Mouse (Mus musculus) liver, embryonic 14.5 days (tissue): ENCODE results near the gene Slc9a7. TPM values are rescaled to one million over a fixed set of nuclear protein-coding genes. Genes with fewer than 3 reads are reported as not detected.

Experiments
- ATAC-seq: fragments of 200-750 bp; cut with Nextera tagmentation; 2 replicates; pipeline ENCODE4 v1.8.0; 2017; ENCODE audit warnings: moderate number of reproducible peaks, mild to moderate bottlenecking, moderate library complexity; ENCODE audit not compliant: insufficient read depth
- DNase-seq, 3 experiments: peaks; one replicate each; pipeline ENCODE4 v3.0.0-alpha.2; 2012 to 2013; ENCODE audit warnings: low read depth in 3 of 3, low spot score in 3 of 3
- H3K27ac ChIP-seq: fragments of 300-500 bp; sonication (generic); 2 replicates; pipeline ENCODE4 v1.5.1; 2014; ENCODE audit warnings: moderate library complexity, mild to moderate bottlenecking, control low read depth, inconsistent platforms
- H3K27me3 ChIP-seq: fragments of 300-500 bp; sonication (generic); 2 replicates; pipeline ENCODE4 v1.6.1; 2014; ENCODE audit warnings: mild to moderate bottlenecking, low read length, moderate library complexity; ENCODE audit not compliant: control insufficient read depth, insufficient read depth
- H3K36me3 ChIP-seq: fragments of 300-500 bp; sonication (generic); replicated peaks from 2 replicates; pipeline ENCODE4 v1.6.1; 2014; ENCODE audit warnings: low read depth; ENCODE audit not compliant: control insufficient read depth, insufficient read depth
- H3K4me1 ChIP-seq, 2 experiments: fragments of 200-500 bp in 1 of 2; fragments of 300-500 bp in 1 of 2; sonication (generic) in 1 of 2; replicated peaks; 2 replicates each; pipeline ENCODE4 v1.6.1; 2012 to 2014; ENCODE audit warnings: antibody characterized with exemption in 1 of 2, inconsistent platforms in 1 of 2, low read length in 1 of 2; ENCODE audit not compliant: control insufficient read depth in 2 of 2, insufficient read depth in 2 of 2
- H3K4me2 ChIP-seq: fragments of 300-500 bp; sonication (generic); 2 replicates; pipeline ENCODE4 v1.6.1; 2014; ENCODE audit warnings: low read depth, mild to moderate bottlenecking, control low read depth, moderate library complexity
- H3K4me3 ChIP-seq, 2 experiments: fragments of 200-500 bp in 1 of 2; fragments of 300-500 bp in 1 of 2; sonication (generic) in 1 of 2; 2 replicates each; pipeline ENCODE4 v1.5.1; 2012 to 2014; ENCODE audit warnings: low read depth in 2 of 2, low read length in 2 of 2, mild to moderate bottlenecking in 2 of 2, control low read depth in 1 of 2, inconsistent platforms in 1 of 2, moderate library complexity in 1 of 2; ENCODE audit not compliant: insufficient read depth in 1 of 2
- H3K9ac ChIP-seq: fragments of 300-500 bp; sonication (generic); replicated peaks from 2 replicates; pipeline ENCODE4 v1.6.1; 2014; ENCODE audit warnings: mild to moderate bottlenecking, control low read depth, moderate library complexity
- H3K9me3 ChIP-seq: fragments of 300-500 bp; sonication (generic); 2 replicates; pipeline ENCODE4 v1.6.1; 2016; ENCODE audit warnings: low read length, mixed read lengths; ENCODE audit not compliant: control insufficient read depth
- CTCF ChIP-seq: IDR thresholded peaks from 2 replicates; pipeline ENCODE4 v1.5.1; 2016; ENCODE audit warnings: antibody characterized with exemption, low read depth, control low read depth
- EP300 ChIP-seq: IDR thresholded peaks from 2 replicates; pipeline ENCODE4 v1.6.1; 2016; ENCODE audit warnings: antibody characterized with exemption, low read depth
- WGBS: fragments of 180-500 bp; shearing (Covaris S2); extraction: QIAGEN DNeasy Blood & Tissue Kit; methylation state at CpG from one replicate; pipeline ENCODE4 v1.1.7; 2014; ENCODE audit not compliant: insufficient replicate concordance; 5-methylcytosine and 5-hydroxymethylcytosine counted together
- polyA plus RNA-seq, 2 experiments: library from polyadenylated mRNA; depleted of rRNA in 1 of 2; stranded (reverse) in 1 of 2; unstranded in 1 of 2; fragments of >200 nt; fragmentation: Nextera tagmentation in 1 of 2; extraction: Ambion mirVana in 1 of 2; gene quantifications; 2 replicates each; pipeline versions ENCODE4 v1.2.1 to v1.2.3; 2012 to 2014

Slc9a7 gene
- polyA plus RNA-seq, 2 experiments: 0.16 to 0.20 TPM

- H3K9ac ChIP-seq: no peak overlapping the region
- peaks cover 0 to 5% of the 10 kb centered on the region in 2 experiments; a peak in 2 of 4 replicates for H3K4me1 ChIP-seq
- H3K9me3 ChIP-seq: no peaks in the 10 kb centered on the region
- TF ChIP-seq CTCF (no peak), EP300 (no peak)
- H3K27me3 ChIP-seq: no peaks in the 10 kb centered on the region
- no peak overlapping the region for H3K4me3 ChIP-seq
- no peak for ATAC-seq
- H3K36me3 ChIP-seq: no peaks in the 10 kb centered on the region
- no peak overlapping the region for H3K4me2 ChIP-seq
- no peak for DNase-seq
- H3K27ac ChIP-seq: no peak overlapping the region
Observed at GRCm38 (mm10) chrX:20303280-20303679, 11.7 kb upstream of the Slc9a7 start.

DNA sequence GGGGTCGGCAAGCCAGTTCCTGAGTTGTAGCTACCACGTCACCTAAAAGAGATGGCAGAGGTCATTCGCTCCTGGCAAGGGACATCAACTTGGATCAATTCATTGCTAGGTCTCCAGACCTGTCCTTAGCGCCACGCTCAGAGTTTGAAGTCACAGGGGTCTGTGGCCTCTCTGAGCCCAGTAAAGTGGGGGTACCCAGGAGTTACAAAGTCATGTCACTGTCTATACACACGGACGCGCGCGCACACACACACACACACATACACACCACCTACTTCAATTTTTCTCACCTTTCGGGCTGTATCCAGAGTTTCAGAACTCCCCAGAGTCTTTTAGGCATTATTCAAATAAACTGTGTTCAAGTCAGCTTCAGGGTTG lies 422 bp upstream of the Slc9a7 start:
- Histone ChIP-seq H3K9me3 (no peaks in the 10 kb centered on the region), H3K36me3 (no peaks in the 10 kb centered on the region), H3K27me3 (peaks cover 7% of the 10 kb centered on the region), H3K9ac (no peak overlapping the region), H3K27ac (no peak overlapping the region), H3K4me2 (peak overlapping the region; percentile 61), H3K4me1 (no peaks in the 10 kb centered on the region), H3K4me3 (peak overlapping the region; percentile 32 to 46; a peak in 3 of 4 replicates)
- DNase-seq (no peak), ATAC-seq (no peak)
- 33% methylated on average over 11 of the region's 11 CpGs for WGBS
- no peak for TF ChIP-seq CTCF
- TF ChIP-seq EP300: no peak

DNA sequence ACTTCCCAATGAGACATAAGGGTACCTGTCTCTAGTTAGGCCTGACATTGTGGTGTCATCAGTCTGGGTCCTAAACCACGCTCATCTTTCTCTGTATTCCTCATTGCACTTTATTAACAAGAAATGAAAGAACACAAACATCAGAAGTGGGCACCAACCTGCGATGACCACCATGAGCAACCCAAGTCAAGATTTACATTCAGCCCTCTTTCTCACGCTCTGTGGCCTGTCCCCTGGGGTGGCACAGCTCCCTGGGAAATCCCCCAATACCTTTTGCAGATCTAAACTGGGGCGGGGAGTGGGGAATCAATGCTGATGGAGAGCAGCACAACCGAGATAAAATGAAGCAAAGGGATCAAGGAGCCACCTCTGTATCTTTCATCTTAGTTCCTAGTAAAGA lies 892 bp downstream of the Slc9a7 start:
- H3K4me3 ChIP-seq: no peak overlapping the region
- ATAC-seq (no peak), DNase-seq (no peak)
- no peak for TF ChIP-seq EP300
- TF ChIP-seq CTCF: no peak
- peak overlapping the region; percentile 61 for H3K4me2 ChIP-seq
- no peaks in the 10 kb centered on the region for H3K9me3 ChIP-seq
- no peaks in the 10 kb centered on the region for H3K4me1 ChIP-seq
- H3K27ac ChIP-seq: no peak overlapping the region
- H3K9ac ChIP-seq: no peak overlapping the region
- 22% methylated on average over 5 of the region's 5 CpGs for WGBS
- H3K27me3 ChIP-seq: peaks cover 7% of the 10 kb centered on the region
- no peaks in the 10 kb centered on the region for H3K36me3 ChIP-seq

GRCm38 (mm10) chrX:20288674-20289073 lies 2.9 kb downstream of the Slc9a7 start:
- Histone ChIP-seq H3K4me2 (no peak overlapping the region), H3K4me3 (no peak overlapping the region), H3K4me1 (no peaks in the 10 kb centered on the region), H3K9me3 (no peaks in the 10 kb centered on the region), H3K27ac (no peak overlapping the region), H3K36me3 (no peaks in the 10 kb centered on the region), H3K27me3 (peaks cover 7% of the 10 kb centered on the region), H3K9ac (no peak overlapping the region)
- TF ChIP-seq CTCF (no peak), EP300 (no peak)
- ATAC-seq (no peak), DNase-seq (no peak)
- 29% methylated on average over 3 of the region's 3 CpGs for WGBS

DNA sequence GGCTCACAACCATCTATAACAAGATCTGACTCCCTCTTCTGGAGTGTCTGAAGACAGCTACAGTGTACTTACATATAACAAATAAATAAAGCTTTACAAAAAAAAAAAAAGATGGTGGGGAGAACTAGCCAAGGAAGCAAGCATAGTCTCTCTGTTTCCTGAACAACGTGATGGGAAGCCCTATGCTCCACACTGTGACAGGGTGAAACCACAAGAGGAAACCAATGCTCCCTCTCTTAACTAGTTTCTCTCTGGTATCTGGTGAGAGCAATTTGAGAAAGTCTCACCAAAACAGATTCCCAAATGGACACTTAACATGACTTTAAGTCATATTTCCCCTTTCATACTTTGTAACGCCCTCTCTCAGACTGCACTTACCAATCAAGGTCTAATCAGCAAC lies 5.4 kb downstream of the Slc9a7 start:
- 24% methylated on average over 2 of the region's 2 CpGs for whole genome bisulfite sequencing
- TF ChIP-seq CTCF: no peak
- no peak for TF ChIP-seq EP300
- H3K9me3 ChIP-seq: no peaks in the 10 kb centered on the region

DNA sequence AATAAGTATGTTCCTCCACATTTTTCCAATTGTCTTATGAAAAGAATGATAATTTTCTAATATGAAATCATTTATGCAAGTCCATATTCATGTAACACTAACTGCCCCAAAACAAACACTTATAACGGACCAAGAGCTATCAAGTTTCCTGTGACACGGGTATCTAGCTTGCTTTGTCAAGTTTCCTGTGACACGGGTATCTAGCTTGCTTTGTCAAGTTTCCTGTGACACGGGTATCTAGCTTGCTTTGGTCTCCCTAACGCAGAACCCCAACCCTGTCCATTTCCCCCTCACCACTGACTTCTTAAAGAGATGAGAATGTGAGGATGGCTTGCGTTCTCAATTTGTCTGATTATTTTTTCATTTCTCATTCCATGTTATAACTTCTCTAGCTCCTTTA lies 12.2 kb downstream of the Slc9a7 start:
- H3K27me3 ChIP-seq: no peaks in the 10 kb centered on the region
- no peaks in the 10 kb centered on the region for H3K9me3 ChIP-seq
- no peaks in the 10 kb centered on the region for H3K4me1 ChIP-seq
- H3K4me2 ChIP-seq: no peak overlapping the region
- WGBS: 19% methylated on average over 6 of the region's 6 CpGs
- ATAC-seq (no peak), DNase-seq (no peak)
- no peak for TF ChIP-seq CTCF
- no peak for TF ChIP-seq EP300
- no peak overlapping the region for H3K9ac ChIP-seq
- no peak overlapping the region for H3K27ac ChIP-seq
- H3K36me3 ChIP-seq: no peaks in the 10 kb centered on the region
- no peak overlapping the region for H3K4me3 ChIP-seq

More for the DNA sequence above, 5.4 kb downstream of the Slc9a7 start:
- Histone ChIP-seq H3K4me3 (no peak overlapping the region), H3K4me1 (no peaks in the 10 kb centered on the region), H3K36me3 (no peaks in the 10 kb centered on the region), H3K9ac (no peak overlapping the region), H3K4me2 (no peak overlapping the region), H3K27ac (no peak overlapping the region), H3K27me3 (no peaks in the 10 kb centered on the region)
- ATAC-seq (no peak), DNase-seq (no peak)
